Mouse (Mus musculus) E14TG2a.4 (cell line): ENCODE measurements around the gene Tenm4.

Experiments
- CTCF ChIP-seq: conservative IDR thresholded peaks from 2 replicates; pipeline ENCODE4 v1.5.1; 2014; ENCODE audit warnings: low read length
- NANOG ChIP-seq: IDR thresholded peaks from 2 replicates; pipeline ENCODE4 v1.6.1; 2014; ENCODE audit warnings: borderline replicate concordance, low read length, mixed read lengths

DNA sequence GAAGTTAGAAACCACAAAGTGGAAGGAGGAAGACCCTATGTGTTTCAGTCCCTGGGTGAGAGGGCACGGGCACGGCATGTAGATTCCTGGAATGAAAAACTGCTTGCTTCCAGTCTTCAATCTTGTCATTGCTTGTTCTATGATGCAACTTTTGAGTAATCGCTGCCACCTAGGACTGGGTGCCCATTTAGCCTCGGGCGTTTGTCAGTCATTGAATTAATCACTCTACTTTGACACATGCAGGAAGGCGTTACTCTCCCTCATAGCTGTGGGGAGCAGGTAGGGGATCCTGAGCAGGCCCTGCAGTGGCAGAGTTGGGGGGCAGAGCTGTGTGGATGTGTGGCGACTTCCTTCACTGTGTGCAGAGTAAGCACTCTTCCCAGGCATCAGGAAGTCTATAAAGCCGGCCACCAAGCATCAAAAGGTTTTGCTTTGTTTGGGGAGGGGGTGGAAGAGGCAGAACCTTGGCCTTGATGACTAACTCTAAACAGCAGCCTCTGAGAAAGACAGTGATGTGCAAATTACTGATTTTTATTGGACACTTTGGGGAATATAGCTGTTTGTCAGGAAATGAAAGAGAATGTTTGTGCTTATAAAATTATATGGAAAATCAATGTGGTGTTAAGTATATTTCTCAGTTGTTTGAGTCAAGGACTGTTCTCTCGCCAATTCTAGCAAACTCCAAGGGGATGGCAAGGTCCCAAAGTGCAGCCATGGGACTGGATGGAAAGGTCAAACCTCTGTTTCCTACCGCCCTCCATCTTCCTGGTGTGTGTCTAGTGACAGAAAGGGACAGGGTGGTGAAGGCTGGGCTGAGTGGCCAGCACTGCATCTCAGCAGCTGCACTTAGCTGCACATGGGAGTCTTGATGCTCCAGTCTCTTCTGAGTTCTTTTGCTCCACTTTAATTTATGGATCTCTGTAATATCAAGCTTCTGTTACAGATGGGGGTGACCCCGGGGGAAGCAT is 834 bp downstream of the Tenm4 start:
- no peak for TF ChIP-seq CTCF
- TF ChIP-seq NANOG = no peak
